Mouse (Mus musculus): Measurements from ENCODE around the gene Pla2g4a.

Gene Pla2g4a

GRCm38 (mm10) chr1:149960734-149961424 is at the start of gene Pla2g4a:
Gene Pla2g4a, minus strand, starts transcription at chr1:149961290.
- no peak for ATAC-seq (ENCODE audit: insufficient number of reproducible peaks, low FRiP score, low TSS enrichment)

GRCm38 (mm10) chr1:150010629-150010979 is 49.5 kb upstream of the Pla2g4a start:
- ATAC-seq (ENCODE audit: insufficient number of reproducible peaks, low FRiP score, low TSS enrichment), result no peak

- ATAC-seq (ENCODE audit: insufficient number of reproducible peaks, low FRiP score, low TSS enrichment), result no peak
These were observed 49.0 kb upstream of the Pla2g4a start for GRCm38 (mm10) chr1:150009968-150010628.

- no peak for ATAC-seq (ENCODE audit: insufficient number of reproducible peaks, low FRiP score, low TSS enrichment)
These were observed 48.0 kb upstream of the Pla2g4a start for GRCm38 (mm10) chr1:150009134-150009533.

- no peak for ATAC-seq (ENCODE audit: insufficient number of reproducible peaks, low FRiP score, low TSS enrichment)
These were observed 14.5 kb upstream of the Pla2g4a start for GRCm38 (mm10) chr1:149975626-149976025.

- ATAC-seq (ENCODE audit: insufficient number of reproducible peaks, low FRiP score, low TSS enrichment), result no peak
These were observed 4.7 kb upstream of the Pla2g4a start for GRCm38 (mm10) chr1:149965826-149966225.

GRCm38 (mm10) chr1:149961425-149962303 is 574 bp upstream of the Pla2g4a start:
- ATAC-seq (ENCODE audit: insufficient number of reproducible peaks, low FRiP score, low TSS enrichment), result no peak

GRCm38 (mm10) chr1:149960251-149960650 is 839 bp downstream of the Pla2g4a start:
- no peak for ATAC-seq (ENCODE audit: insufficient number of reproducible peaks, low FRiP score, low TSS enrichment)

- no peak for ATAC-seq (ENCODE audit: insufficient number of reproducible peaks, low FRiP score, low TSS enrichment)
These were observed 2.0 kb downstream of the Pla2g4a start for GRCm38 (mm10) chr1:149959069-149959468.

GRCm38 (mm10) chr1:149955482-149955881 is 5.6 kb downstream of the Pla2g4a start:
- no peak for ATAC-seq (ENCODE audit: insufficient number of reproducible peaks, low FRiP score, low TSS enrichment)

GRCm38 (mm10) chr1:149954026-149954425 is 7.1 kb downstream of the Pla2g4a start:
- ATAC-seq (ENCODE audit: insufficient number of reproducible peaks, low FRiP score, low TSS enrichment), result no peak

- no peak for ATAC-seq (ENCODE audit: insufficient number of reproducible peaks, low FRiP score, low TSS enrichment)
These were observed 9.0 kb downstream of the Pla2g4a start for GRCm38 (mm10) chr1:149952050-149952449.

- ATAC-seq (ENCODE audit: insufficient number of reproducible peaks, low FRiP score, low TSS enrichment), result no peak
These were observed 10.4 kb downstream of the Pla2g4a start for GRCm38 (mm10) chr1:149950656-149951055.

- no peak for ATAC-seq (ENCODE audit: insufficient number of reproducible peaks, low FRiP score, low TSS enrichment)
These were observed 10.8 kb downstream of the Pla2g4a start for GRCm38 (mm10) chr1:149950254-149950653.

GRCm38 (mm10) chr1:149949334-149949733 is 11.8 kb downstream of the Pla2g4a start:
- ATAC-seq (ENCODE audit: insufficient number of reproducible peaks, low FRiP score, low TSS enrichment), result no peak

- no peak for ATAC-seq (ENCODE audit: insufficient number of reproducible peaks, low FRiP score, low TSS enrichment)
These were observed 12.8 kb downstream of the Pla2g4a start for GRCm38 (mm10) chr1:149948066-149948825.

GRCm38 (mm10) chr1:149946993-149947392 is 14.1 kb downstream of the Pla2g4a start:
- no peak for ATAC-seq (ENCODE audit: insufficient number of reproducible peaks, low FRiP score, low TSS enrichment)

- ATAC-seq (ENCODE audit: insufficient number of reproducible peaks, low FRiP score, low TSS enrichment), result no peak
These were observed 14.7 kb downstream of the Pla2g4a start for GRCm38 (mm10) chr1:149946432-149946831.

GRCm38 (mm10) chr1:149943611-149944010 is 17.5 kb downstream of the Pla2g4a start:
- ATAC-seq (ENCODE audit: insufficient number of reproducible peaks, low FRiP score, low TSS enrichment), result no peak

GRCm38 (mm10) chr1:149940301-149940700 is 20.8 kb downstream of the Pla2g4a start:
- ATAC-seq (ENCODE audit: insufficient number of reproducible peaks, low FRiP score, low TSS enrichment), result no peak
